Mouse (Mus musculus) naive thymus-derived CD4-positive, alpha-beta T cell, adult 2 months (primary cell): ENCODE measurements at regions not wholly inside any gene's neighbourhood (a gene's known extent, or its start where the extent isn't known, plus 50 kb on each side); places are given as distances from the start of the nearest gene placed in this dataset.
A peak's percentile ranks its signal among the peaks of the same experiment; 100 is the strongest.
"Not testable (repeated sequence)": the region's sequence is repeated elsewhere in the genome, so short reads cannot be mapped to it uniquely, and the experiment has no call there.

Experiments used
- DNase-seq: peaks from one replicate; pipeline ENCODE4 v3.0.0-alpha.2; 2011; ENCODE audit warnings: low read depth

- no peak for DNase-seq
These were observed 504.3 kb upstream of the Fam160b2 start for GRCm38 (mm10) chr14:71103955-71104354.

GRCm38 (mm10) chr14:71095661-71096422, 496.2 kb upstream of the Fam160b2 start:
- no peak for DNase-seq

- DNase-seq, result no peak
These were observed 493.1 kb upstream of the Fam160b2 start for GRCm38 (mm10) chr14:71092626-71093326.

GRCm38 (mm10) chr14:71085721-71086120, 486.1 kb upstream of the Fam160b2 start:
- DNase-seq, result no peak

GRCm38 (mm10) chr14:71082327-71082726, 482.7 kb upstream of the Fam160b2 start:
- no peak for DNase-seq

- peak; percentile 3 for DNase-seq
These were observed 476.0 kb upstream of the Fam160b2 start for GRCm38 (mm10) chr14:71075671-71076070.

- no peak for DNase-seq
These were observed 474.4 kb upstream of the Fam160b2 start for GRCm38 (mm10) chr14:71074019-71074418.

- no peak for DNase-seq
These were observed 466.0 kb upstream of the Fam160b2 start for GRCm38 (mm10) chr14:71065669-71066068.

- DNase-seq, result no peak
These were observed 457.0 kb upstream of the Fam160b2 start for GRCm38 (mm10) chr14:71056601-71057000.

GRCm38 (mm10) chr14:71055480-71055879, 455.8 kb upstream of the Fam160b2 start:
- DNase-seq, result no peak

GRCm38 (mm10) chr14:71053788-71054641, 454.4 kb upstream of the Fam160b2 start:
- DNase-seq, result no peak

GRCm38 (mm10) chr14:71047096-71047495, 447.5 kb upstream of the Fam160b2 start:
- no peak for DNase-seq

GRCm38 (mm10) chr14:71043879-71044770, 444.5 kb upstream of the Fam160b2 start:
- not testable (repeated sequence) for DNase-seq

GRCm38 (mm10) chr14:71036620-71037019, 437.0 kb upstream of the Fam160b2 start:
- no peak for DNase-seq

- no peak for DNase-seq
These were observed 434.0 kb upstream of the Fam160b2 start for GRCm38 (mm10) chr14:71033586-71033985.

- DNase-seq, result no peak
These were observed 430.7 kb upstream of the Fam160b2 start for GRCm38 (mm10) chr14:71030164-71030880.
